8 mouse cellular contexts compared by ENCODE assay signal in genomic region chr1:112379651-112380264, GRCm38 (mm10).
DNase-seq lines count a peak whose midpoint lies in the region; ATAC-seq lines count a peak whose summit lies in the region.

No protein-coding gene starts in this region.

- WGBS in midbrain, embryonic 15.5 days = 13% methylated on average over 2 of the region's 2 CpGs

- H3K9ac ChIP-seq in midbrain, embryonic 15.5 days = no peak overlapping the region

- no peak overlapping the region for H3K4me3 ChIP-seq in midbrain, embryonic 15.5 days

- H3K4me2 ChIP-seq in midbrain, embryonic 15.5 days = no peak overlapping the region

- H3K9me3 ChIP-seq in midbrain, embryonic 15.5 days = no peaks in the 10 kb centered on the region

- no peaks in the 10 kb centered on the region for H3K27me3 ChIP-seq in midbrain, embryonic 15.5 days (replicated peaks)

- H3K36me3 ChIP-seq in midbrain, embryonic 15.5 days (replicated peaks) = no peaks in the 10 kb centered on the region

- H3K27ac ChIP-seq in midbrain, embryonic 15.5 days = no peak overlapping the region

- intact Hi-C loops in heart, postnatal 10 days (cut with DNase I) = loop anchor here (2.0 kb wide), 1 partner anchor 717 kb away; no protein-coding TSS in a partner anchor
- intact Hi-C loops in heart, postnatal 36 days (cut with DNase I) = loop anchor here (2.0 to 5.0 kb wide), 2 partner anchors 515 to 717 kb away; partner anchors contain the start of gene Dsel

- DNase-seq in heart, postnatal 10 days = peak; percentile 11 to 27
- no peak for DNase-seq in heart, postnatal 36 days
- DNase-seq in ZHBTc4 (ENCODE audit: low read depth, low spot score) = peak; percentile 72
- DNase-seq in kidney, postnatal 4 days = peak; percentile 7 to 16
- DNase-seq in thymus, postnatal 36 days = no peak

- peak; percentile 95 for ATAC-seq in frontal cortex, adult (ENCODE audit: low TSS enrichment)
- peak; percentile 90 for ATAC-seq in midbrain, embryonic 15.5 days (replicated peaks)
- no peak for ATAC-seq in erythroblast, adult 5-6 weeks (replicated peaks; ENCODE audit: low FRiP score, poor library complexity, severe bottlenecking)

- no peaks in the 10 kb centered on the region for H3K4me1 ChIP-seq in midbrain, embryonic 15.5 days

Comparison
In these comparisons a context has a peak if more than half of its experiments do, and no peak if none do; other contexts are left out.
1. DNase-seq: peak in heart, postnatal 10 days (2 of 2), ZHBTc4 (single experiment) and kidney, postnatal 4 days (2 of 2); none in heart, postnatal 36 days (0 of 2) and thymus, postnatal 36 days (0 of 2).